Mouse (Mus musculus) olfactory bulb, adult 2 months (tissue): ENCODE results near the gene Cryba4.

Experiments used
- CTCF ChIP-seq: fragments of 200-500 bp; IDR thresholded peaks from 2 replicates; pipeline ENCODE4 v1.5.1; 2012; ENCODE audit warnings: low read depth, mild to moderate bottlenecking, low read length, moderate library complexity; ENCODE audit not compliant: insufficient read depth
- POLR2A ChIP-seq: fragments of 200-500 bp; IDR thresholded peaks from 2 replicates; pipeline ENCODE4 v1.6.1; 2012; ENCODE audit warnings: mild to moderate bottlenecking, low read depth, low read length, moderate library complexity; ENCODE audit not compliant: insufficient read depth

DNA sequence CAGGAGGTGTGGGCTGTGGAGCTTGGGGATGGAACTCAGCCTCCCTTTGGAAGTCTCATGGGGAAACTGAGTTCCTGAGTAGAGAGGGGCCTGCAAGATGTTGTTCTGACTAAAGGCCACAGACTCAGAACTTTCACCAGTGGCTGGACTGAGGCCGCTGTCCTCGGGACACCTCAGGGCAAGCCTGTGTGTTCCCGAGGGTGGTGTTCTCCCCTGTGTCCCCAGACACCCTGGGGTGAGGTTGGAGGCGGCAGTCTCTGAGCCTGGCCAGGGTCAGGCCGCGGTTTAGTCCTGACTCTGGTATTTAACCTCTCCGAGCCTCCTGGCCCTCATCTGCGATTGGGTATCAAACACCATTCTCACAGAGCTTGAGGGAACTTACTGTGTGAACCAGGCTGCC lies 43.2 kb upstream of the Cryba4 start:
- TF ChIP-seq CTCF (no peak), POLR2A (no peak)
